Mouse (Mus musculus): ENCODE measurements at regions not wholly inside any gene's neighbourhood (a gene's known extent, or its start where the extent isn't known, plus 50 kb on each side); places are given as distances from the start of the nearest gene placed in this dataset.

DNA sequence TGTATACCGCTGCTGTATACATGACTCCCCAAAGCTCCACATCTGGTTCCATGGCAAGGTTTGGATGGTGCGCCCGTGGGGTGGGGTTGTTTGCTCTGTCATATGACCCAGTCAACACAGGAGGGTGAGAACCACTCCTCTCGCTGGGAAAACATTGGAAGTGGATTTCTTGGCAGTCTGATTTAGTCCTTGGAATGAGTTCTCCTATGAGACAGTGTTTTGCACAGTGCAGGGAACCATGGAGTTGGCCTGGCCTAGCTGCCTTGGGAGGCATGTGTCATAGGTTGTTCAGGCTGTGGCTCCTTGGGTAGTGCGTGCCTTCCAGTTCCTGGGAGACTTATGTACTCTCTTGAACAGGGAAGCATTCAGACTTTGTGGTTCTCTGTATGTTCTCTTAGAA, 144.6 kb downstream of the Gas1 start:
- TF ChIP-seq FLI1 (IDR thresholded peaks at IDR 0.05; ENCODE audit: low read length) (no peak), GATA1 (IDR thresholded peaks at IDR 0.05; ENCODE audit: borderline replicate concordance, low read length) (no peak)
